Mouse (Mus musculus): Measurements from ENCODE around the gene Gnpnat1.
A peak's percentile ranks its signal among the peaks of the same experiment; 100 is the strongest.

Gnpnat1 gene

DNA sequence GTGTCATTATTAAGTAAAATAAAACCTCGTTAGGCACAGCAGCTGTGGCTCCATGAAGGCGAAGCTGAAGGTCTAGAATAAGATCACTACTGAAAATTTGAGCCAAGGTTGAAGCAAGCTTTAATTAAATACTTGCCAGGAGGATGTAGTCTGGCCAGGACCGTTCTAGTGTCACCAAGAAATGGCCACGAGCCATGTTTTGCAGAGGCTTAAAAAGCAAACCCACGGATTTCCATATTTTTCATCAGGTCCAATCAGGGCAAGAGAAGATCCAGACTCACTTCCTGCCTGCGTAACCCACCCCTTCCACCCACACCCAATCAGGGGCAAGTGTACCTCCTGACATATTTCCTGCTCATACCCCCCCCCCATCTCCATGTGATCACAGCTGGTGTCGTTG lies 1.1 kb downstream of the Gnpnat1 start:
- DNase-seq (ENCODE audit: low read depth, low spot score): no peak

- no peak for DNase-seq (ENCODE audit: low read depth, low spot score)
Measured at GRCm38 (mm10) chr14:45399836-45400235, 4.9 kb downstream of the Gnpnat1 start.

GRCm38 (mm10) chr14:45389194-45389593 lies 15.5 kb downstream of the Gnpnat1 start:
- no peak for DNase-seq (ENCODE audit: low read depth, low spot score)

GRCm38 (mm10) chr14:45388345-45389181 lies 16.1 kb downstream of the Gnpnat1 start:
- DNase-seq (ENCODE audit: low read depth, low spot score): peak; percentile 88

DNA sequence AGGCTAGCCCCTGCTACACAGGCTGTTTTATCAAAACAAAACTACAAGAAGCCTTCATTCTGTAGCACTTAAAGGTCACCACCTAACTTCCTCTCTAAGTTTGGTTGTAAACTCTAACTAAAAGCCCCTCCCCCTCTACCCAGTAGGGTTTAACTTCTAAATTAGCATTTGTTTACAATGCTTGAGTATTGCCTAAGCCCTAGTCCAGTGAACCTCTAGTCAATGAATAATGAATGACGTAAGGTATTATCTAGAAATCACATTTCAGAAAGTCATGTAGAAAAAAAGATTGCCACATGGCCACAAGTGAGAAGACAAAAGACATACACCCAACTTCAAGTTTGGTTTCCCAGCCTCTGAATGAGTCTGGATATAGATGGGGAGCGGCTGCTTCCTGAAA lies 17.2 kb downstream of the Gnpnat1 start:
- no peak for DNase-seq (ENCODE audit: low read depth, low spot score)

- DNase-seq (ENCODE audit: low read depth, low spot score): no peak
Measured at GRCm38 (mm10) chr14:45385596-45385995, 19.1 kb downstream of the Gnpnat1 start.

DNA sequence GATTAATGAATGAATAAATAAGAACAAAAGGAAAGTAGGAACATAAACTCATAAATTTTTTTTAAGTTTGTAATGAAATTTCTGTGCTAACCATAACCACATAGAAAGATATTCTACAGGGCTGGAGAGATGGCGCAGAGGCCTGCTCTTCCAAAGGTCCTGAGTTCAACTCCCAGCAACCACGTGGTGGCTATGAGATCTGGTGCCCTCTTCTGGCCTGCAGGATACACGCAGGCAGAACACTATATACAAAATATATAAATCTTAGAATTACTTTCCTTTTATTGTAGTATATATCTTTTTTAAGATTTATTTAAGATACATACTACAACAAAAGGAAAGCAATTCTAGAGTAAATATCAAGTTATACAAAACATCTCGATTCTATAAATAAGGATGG lies 21.8 kb downstream of the Gnpnat1 start:
- peak; percentile 24 for DNase-seq (ENCODE audit: low read depth, low spot score)

GRCm38 (mm10) chr14:45380756-45381155 lies 24.0 kb downstream of the Gnpnat1 start:
- DNase-seq (ENCODE audit: low read depth, low spot score): no peak

GRCm38 (mm10) chr14:45378771-45379170 lies 25.9 kb downstream of the Gnpnat1 start:
- DNase-seq (ENCODE audit: low read depth, low spot score): no peak

GRCm38 (mm10) chr14:45365196-45365587 lies 39.5 kb downstream of the Gnpnat1 start:
- DNase-seq (ENCODE audit: low read depth, low spot score): no peak

DNA sequence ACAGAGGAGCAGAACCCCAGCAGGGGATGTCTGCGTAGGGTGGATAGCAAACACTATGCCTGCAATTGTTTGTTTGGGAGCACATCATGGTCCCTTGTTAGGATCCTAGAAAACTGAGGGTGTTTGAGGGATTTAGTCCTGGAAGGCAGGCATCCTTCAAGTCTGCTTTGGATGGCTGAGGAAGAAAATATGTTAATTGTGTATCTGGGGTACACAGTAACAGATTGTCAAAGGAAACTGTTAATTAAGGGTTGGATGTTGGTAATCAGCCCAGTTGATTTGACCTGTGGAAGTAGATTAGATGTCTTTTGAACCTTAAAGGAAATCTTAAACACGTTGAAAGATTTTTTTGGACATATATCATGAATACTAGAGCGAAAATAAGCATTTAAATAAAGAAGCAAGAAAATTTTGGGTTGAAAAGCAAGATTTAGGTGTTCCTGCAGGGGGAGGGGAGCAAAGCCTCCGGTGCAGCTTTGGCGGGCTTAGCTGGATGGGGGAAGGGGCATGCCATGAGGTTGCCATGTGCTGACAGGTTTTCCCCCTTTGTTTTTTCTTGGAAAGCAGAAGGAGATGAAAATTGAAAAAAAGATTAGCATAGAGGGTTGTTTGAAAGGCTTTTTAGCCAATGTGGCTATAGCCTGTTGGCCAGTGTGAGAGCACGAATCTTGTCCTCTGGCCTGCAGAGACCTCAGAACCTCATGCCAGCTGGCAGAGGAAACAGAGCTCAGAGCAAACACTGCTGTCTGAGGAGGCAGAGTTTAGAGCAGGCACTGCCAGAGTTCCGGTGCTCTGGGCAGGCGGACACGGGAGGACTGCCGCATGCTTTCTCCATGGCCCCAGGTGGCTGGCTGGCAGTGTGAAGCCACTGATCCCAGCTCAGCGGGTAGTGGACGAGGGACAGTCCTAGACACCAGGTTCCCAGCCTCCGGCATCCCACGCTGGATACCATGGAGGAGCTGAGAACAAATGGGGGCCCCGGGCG lies 40.2 kb downstream of the Gnpnat1 start:
- DNase-seq (ENCODE audit: low read depth, low spot score): no peak

- DNase-seq (ENCODE audit: low read depth, low spot score): peak; percentile 93
Measured at GRCm38 (mm10) chr14:45350931-45351859, 53.5 kb downstream of the Gnpnat1 start, which contains the start of gene Styx. Gene Styx, plus strand, starts transcription at chr14:45351093.

DNA sequence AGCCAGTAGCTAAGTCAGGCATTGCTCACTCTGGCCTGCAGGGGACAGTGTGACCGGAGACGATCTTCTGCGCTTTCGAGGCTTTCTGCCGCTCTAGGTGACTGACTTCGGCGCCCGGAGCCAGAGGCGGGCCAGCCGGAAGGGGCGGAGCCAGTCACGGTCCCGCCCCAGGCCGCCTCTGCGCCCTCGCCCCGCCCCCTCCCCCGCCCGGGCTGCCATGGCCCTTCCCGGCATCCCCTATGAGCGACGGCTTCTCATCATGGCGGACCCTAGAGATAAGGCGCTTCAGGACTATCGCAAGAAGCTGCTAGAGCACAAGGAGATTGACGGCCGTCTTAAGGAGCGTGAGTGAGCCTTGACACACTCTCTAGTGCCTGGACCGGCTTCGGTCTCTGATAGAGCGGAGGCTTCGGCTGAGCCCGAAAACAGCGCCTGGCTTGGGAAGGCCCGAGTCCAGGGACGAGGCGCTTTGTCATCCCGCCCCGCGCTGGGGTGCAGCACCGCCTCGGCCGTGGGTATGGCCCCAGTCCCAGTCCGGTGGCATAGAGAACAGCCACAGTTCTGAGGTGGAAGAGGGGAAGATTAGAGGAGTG lies 75.0 kb downstream of the Gnpnat1 start, which contains the start of gene Psmc6:
Gene Psmc6, plus strand, starts transcription at position 200 of the 593 bp plus-strand sequence.
- peak; percentile 95 for DNase-seq (ENCODE audit: low read depth, low spot score)

DNA sequence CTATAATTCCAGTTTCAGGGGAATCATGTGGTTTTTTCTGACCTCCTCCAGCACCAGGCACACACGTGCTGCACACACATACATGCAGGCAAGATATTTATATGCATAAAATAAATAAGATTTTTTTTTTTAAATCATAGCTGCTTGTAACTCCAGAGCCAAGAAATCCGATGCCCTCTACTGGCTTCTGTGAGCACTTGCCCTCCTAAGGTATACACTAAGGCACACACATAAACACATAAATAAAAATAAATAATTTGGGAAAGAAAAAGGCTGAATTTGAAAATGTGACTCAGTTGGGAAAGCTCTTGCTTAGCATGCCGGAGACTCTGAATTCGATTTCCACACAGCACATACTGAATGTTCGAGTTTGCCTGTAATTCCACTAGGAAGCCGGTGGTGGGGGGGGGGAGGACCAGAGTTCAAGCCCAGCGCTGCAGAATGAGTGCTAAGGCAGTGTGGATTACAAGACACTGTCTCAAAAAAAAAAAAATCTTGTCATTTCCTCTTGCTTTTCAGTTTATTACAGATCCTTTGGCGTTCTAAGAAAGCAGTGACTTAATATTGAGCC lies 75.6 kb downstream of the Gnpnat1 start:
- no peak for DNase-seq (ENCODE audit: low read depth, low spot score)

DNA sequence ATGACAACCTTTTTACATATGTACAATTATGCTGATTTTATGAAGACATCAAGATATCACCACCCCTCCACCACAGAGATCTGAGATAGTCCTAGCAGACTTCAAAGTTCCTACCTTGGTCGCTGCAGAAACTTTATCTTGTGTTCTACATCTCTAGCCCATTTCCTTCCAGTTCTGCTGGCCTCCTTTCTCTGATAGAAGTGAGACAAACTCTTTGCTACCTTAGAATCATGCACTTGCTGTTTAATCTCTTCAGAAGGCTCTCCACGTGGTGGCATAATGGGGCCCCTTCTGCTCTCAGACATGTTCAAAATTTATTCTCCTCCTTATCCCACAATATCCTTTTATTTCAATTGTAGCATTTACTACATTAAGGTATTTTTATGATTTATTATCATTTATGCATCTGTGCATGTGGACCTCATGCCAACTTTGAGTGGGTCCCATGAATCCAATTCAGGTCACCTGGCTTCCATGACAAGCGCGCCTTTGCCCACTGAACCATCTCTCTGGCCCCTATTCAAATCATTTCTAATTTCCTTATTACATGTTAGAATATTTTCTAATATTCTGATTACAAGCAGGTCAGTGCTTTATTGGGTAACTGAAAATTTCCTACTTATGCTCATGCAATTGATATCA lies 76.5 kb downstream of the Gnpnat1 start:
- DNase-seq (ENCODE audit: low read depth, low spot score): peak; percentile 55

All from CD4-positive helper T cell, adult 2 months (primary cell).